Mouse (Mus musculus) left cerebral cortex, postnatal 14 days (tissue): ENCODE data around the gene Kmt2d. TPM values are rescaled to one million over a fixed set of nuclear protein-coding genes. Genes with fewer than 3 reads are reported as not detected.

Experiments used
- DNase-seq, 2 experiments: peaks; one replicate each; pipeline ENCODE4 v3.0.0; 2021 to 2022; ENCODE audit warnings: low spot score in 2 of 2, mixed read lengths in 1 of 2
- intact Hi-C: fragments of 180-260 bp; cut with DNase I; formaldehyde crosslinking; loops from one replicate; pipeline ENCODE4 v1.15.1; 2025
- total RNA-seq, 2 experiments: library from RNA; stranded (reverse); gene quantifications; 2 replicates each; pipeline ENCODE4 v1.2.3; 2021

The Kmt2d gene
- total RNA-seq, 2 experiments from 2014 or later = 73.2 to 75.3 TPM

- intact Hi-C loops = no loop called here
- DNase-seq = no peak
Measured at GRCm38 (mm10) chr15:98864951-98865350, 6.1 kb downstream of the Kmt2d start.

- DNase-seq = no peak
- intact Hi-C loops = no loop called here
Measured at GRCm38 (mm10) chr15:98863451-98863958, 7.5 kb downstream of the Kmt2d start.

GRCm38 (mm10) chr15:98861701-98862410, 9.1 kb downstream of the Kmt2d start:
- intact Hi-C loops = no loop called here
- DNase-seq = no peak

GRCm38 (mm10) chr15:98860921-98861320, 10.1 kb downstream of the Kmt2d start:
- no peak for DNase-seq
- intact Hi-C loops = no loop called here

GRCm38 (mm10) chr15:98859319-98860043, 11.5 kb downstream of the Kmt2d start:
- intact Hi-C loops = no loop called here
- no peak for DNase-seq

- intact Hi-C loops = no loop called here
- DNase-seq = no peak
Measured at GRCm38 (mm10) chr15:98854214-98854613, 16.8 kb downstream of the Kmt2d start.

- DNase-seq = no peak
- intact Hi-C loops = no loop called here
Measured at GRCm38 (mm10) chr15:98853161-98853937, 17.7 kb downstream of the Kmt2d start.

GRCm38 (mm10) chr15:98852733-98853132, 18.3 kb downstream of the Kmt2d start:
- intact Hi-C loops = no loop called here
- no peak for DNase-seq

GRCm38 (mm10) chr15:98852071-98852470, 18.9 kb downstream of the Kmt2d start:
- intact Hi-C loops = no loop called here
- DNase-seq = no peak

- intact Hi-C loops = no loop called here
- no peak for DNase-seq
Measured at GRCm38 (mm10) chr15:98851229-98851818, 19.7 kb downstream of the Kmt2d start.

GRCm38 (mm10) chr15:98850668-98851067, 20.3 kb downstream of the Kmt2d start:
- no peak for DNase-seq
- intact Hi-C loops = no loop called here

- no peak for DNase-seq
- intact Hi-C loops = no loop called here
Measured at GRCm38 (mm10) chr15:98849956-98850600, 20.9 kb downstream of the Kmt2d start.

GRCm38 (mm10) chr15:98849165-98849564, 21.8 kb downstream of the Kmt2d start:
- intact Hi-C loops = no loop called here
- DNase-seq = no peak

- DNase-seq = no peak
- intact Hi-C loops = no loop called here
Measured at GRCm38 (mm10) chr15:98846140-98846539, 24.9 kb downstream of the Kmt2d start.

- intact Hi-C loops = no loop called here
Measured at GRCm38 (mm10) chr15:98845149-98845548, 25.9 kb downstream of the Kmt2d start.

GRCm38 (mm10) chr15:98843595-98844223, 27.3 kb downstream of the Kmt2d start:
- no peak for DNase-seq
- intact Hi-C loops = no loop called here

More at GRCm38 (mm10) chr15:98845149-98845548, 25.9 kb downstream of the Kmt2d start:
- no peak for DNase-seq

GRCm38 (mm10) chr15:98839671-98840585, 31.1 kb downstream of the Kmt2d start:
- no peak for DNase-seq
- intact Hi-C loops = no loop called here

GRCm38 (mm10) chr15:98839161-98839560, 31.8 kb downstream of the Kmt2d start:
- intact Hi-C loops = no loop called here

More at GRCm38 (mm10) chr15:98839161-98839560, 31.8 kb downstream of the Kmt2d start:
- no peak for DNase-seq
